Mouse (Mus musculus): ENCODE measurements around the gene Galntl6.
"Not testable (repeated sequence)": the region's sequence is repeated elsewhere in the genome, so short reads cannot be mapped to it uniquely, and the experiment has no call there.

Galntl6 gene

GRCm38 (mm10) chr8:58604751-58605150, 307.7 kb downstream of the Galntl6 start:
- DNase-seq (ENCODE audit: low read depth, low spot score), result no peak

DNA sequence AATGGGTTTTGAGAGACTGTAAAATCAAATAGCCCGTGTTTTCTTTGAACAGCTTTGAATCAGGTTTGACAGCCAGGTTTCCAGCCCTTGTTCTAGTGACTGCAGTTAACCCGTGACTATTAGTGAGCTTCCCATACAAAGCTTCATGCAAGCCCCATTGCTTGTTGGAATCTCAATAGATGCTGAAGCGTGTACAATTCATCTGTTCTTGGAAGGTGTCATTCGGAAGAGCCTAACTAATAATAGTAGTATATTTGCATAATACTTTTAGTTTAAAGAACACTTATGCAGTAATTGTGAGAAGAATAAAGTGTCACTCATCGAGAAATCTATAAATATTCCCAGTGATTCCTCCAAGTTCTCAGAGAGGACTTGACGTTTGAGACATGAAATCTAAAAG, 314.6 kb downstream of the Galntl6 start:
- DNase-seq (ENCODE audit: low read depth, low spot score), result no peak

DNA sequence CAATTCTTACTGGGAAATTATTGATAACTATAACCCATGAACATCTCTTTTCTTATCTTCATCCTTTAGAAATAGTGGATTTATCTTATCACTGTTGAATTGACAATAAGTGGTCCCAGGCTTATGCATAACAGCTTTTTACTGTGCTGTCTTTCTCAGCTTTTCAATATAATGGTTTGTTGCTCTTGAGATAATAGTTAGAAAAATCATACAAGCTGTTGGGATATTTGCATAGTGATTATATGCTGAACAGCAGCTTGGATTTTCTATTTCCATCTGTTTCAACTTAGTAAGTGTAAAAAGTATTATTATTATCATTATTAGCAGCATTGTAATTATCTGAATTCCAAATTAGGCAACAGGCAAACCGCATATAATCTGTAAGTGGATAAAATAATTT, 337.1 kb downstream of the Galntl6 start:
- no peak for DNase-seq (ENCODE audit: low read depth, low spot score)

- DNase-seq (ENCODE audit: low read depth, low spot score), result no peak
These were observed 344.4 kb downstream of the Galntl6 start for GRCm38 (mm10) chr8:58568086-58568485.

GRCm38 (mm10) chr8:58566115-58566514, 346.3 kb downstream of the Galntl6 start:
- peak; percentile 34 for DNase-seq (ENCODE audit: low read depth, low spot score)

DNA sequence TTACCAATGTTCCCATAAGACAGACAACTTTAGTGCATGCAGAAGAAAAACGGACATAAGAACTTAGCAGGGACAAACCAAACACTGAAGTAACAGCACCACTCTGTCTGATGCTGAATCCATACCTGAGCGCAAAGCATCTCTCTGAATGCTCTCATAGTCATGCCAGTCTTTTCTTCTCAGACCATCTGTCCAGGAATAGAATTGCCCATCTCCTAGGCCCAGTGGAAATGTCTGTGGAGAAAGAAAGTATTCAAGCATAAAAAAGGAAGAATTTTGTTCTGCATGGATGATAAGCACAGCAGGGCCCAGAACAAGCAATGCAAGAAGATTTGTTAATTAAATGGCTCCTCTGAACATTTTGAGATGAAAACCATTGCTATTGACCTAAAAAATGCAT, 376.7 kb downstream of the Galntl6 start:
- no peak for DNase-seq (ENCODE audit: low read depth, low spot score)

DNA sequence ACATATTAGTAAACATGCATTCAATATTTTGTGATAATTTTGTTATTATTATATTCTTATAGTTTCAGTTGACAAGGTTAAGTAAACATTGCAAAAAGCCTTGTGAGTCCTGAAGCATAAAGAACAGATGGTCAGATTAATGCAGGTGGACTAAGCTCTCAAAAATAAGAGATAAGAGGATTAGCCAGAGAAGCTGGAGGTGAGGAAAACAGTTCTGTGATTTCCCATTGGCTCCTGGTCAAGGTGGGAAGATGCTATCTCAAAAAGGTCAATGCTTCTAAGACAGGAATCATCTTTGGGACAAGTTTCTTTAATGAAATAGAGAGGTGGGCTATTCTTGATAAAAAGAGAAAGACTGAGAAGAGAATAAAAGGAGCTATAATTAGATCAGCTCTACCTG, 377.8 kb downstream of the Galntl6 start:
- no peak for DNase-seq (ENCODE audit: low read depth, low spot score)

GRCm38 (mm10) chr8:58523443-58523842, 389.0 kb downstream of the Galntl6 start:
- no peak for DNase-seq (ENCODE audit: low read depth, low spot score)

DNA sequence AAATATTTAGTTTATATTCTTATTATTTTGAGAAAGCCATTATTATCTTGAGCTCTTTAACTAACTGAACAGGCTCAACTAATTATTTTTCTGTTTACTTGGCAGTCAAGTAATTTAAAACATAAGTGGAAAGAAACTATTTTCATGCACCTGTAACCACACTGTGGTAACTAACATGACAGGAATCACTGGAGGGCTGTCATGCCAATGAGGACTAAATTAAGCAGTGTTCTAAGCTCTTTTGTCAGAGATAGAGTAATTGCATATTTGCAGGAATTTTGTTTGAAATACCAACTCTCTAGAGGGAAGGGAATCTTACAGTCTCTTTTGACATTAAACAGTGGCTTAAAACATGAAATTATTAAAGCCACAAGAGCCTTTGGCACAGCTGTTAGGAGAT, 390.5 kb downstream of the Galntl6 start:
- DNase-seq (ENCODE audit: low read depth, low spot score), result no peak

- DNase-seq (ENCODE audit: low read depth, low spot score), result peak; percentile 25
These were observed 401.9 kb downstream of the Galntl6 start for GRCm38 (mm10) chr8:58510516-58510915.

- DNase-seq (ENCODE audit: low read depth, low spot score), result peak; percentile 30
These were observed 403.4 kb downstream of the Galntl6 start for GRCm38 (mm10) chr8:58509051-58509450.

- no peak for DNase-seq (ENCODE audit: low read depth, low spot score)
These were observed 425.3 kb downstream of the Galntl6 start for GRCm38 (mm10) chr8:58487099-58487498.

- DNase-seq (ENCODE audit: low read depth, low spot score), result not testable (repeated sequence)
These were observed 449.1 kb downstream of the Galntl6 start for GRCm38 (mm10) chr8:58463342-58463741.

DNA sequence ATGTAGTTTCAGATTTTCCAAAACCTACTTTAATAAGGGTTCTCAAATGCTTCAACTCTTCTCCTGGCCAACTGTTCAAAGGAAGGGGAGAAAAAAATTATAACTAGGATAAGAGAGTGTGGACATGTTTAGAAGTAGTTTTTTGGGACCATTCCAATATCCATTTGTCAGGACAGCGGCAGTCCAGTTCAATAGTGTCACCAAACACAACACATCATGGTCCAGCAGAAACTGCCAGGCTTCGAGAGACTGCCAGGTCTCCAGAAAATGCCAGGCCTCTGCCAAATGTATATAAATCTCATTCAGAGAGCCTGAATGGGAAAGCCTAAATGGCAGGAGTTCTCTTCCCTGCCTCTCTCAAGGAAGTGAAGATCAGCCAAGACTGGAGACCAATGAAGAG, 469.7 kb downstream of the Galntl6 start:
- DNase-seq (ENCODE audit: low read depth, low spot score), result no peak

- no peak for DNase-seq (ENCODE audit: low read depth, low spot score)
These were observed 494.0 kb downstream of the Galntl6 start for GRCm38 (mm10) chr8:58418481-58418880.

GRCm38 (mm10) chr8:58417551-58417950, 494.9 kb downstream of the Galntl6 start:
- DNase-seq (ENCODE audit: low read depth, low spot score), result no peak

GRCm38 (mm10) chr8:58396500-58396899, 515.9 kb downstream of the Galntl6 start:
- no peak for DNase-seq (ENCODE audit: low read depth, low spot score)

DNA sequence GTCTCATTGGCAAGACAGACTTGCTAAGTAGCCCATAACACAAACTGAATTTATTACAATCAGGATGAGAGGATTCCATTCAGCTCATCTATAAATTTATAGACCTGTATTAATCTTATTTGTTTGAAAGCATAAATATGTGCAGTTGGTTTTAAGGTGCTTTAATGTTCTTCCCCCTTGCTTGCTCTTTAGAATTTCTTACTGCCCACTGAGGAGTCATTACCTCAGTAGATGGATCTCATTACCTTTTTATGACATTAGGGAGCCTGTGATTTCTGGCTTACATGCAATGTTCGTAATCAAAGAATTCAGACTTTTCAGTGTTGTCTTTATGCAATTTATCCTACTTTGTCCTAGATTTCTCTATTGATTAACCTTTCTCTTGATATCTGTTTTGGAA, 516.6 kb downstream of the Galntl6 start:
- no peak for DNase-seq (ENCODE audit: low read depth, low spot score)

GRCm38 (mm10) chr8:58372389-58372788, 540.1 kb downstream of the Galntl6 start:
- no peak for DNase-seq (ENCODE audit: low read depth, low spot score)

DNA sequence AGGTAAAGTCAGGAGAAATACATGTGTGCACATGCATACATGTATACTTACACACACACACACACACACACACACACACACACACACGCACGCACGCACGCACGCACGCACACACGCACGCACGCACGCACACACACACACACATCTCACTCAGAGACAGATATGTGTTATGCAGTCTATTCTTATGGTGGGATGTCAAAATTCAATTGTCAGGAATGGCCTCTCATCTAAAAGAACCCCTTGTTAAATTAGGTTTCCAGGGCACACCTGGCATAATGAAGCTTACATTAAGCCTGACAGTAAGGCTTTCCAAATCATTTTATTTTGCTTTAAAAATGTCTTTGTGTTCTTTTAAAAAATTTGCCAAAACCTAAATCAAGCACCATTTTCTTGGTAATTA, 540.5 kb downstream of the Galntl6 start:
- no peak for DNase-seq (ENCODE audit: low read depth, low spot score)

DNA sequence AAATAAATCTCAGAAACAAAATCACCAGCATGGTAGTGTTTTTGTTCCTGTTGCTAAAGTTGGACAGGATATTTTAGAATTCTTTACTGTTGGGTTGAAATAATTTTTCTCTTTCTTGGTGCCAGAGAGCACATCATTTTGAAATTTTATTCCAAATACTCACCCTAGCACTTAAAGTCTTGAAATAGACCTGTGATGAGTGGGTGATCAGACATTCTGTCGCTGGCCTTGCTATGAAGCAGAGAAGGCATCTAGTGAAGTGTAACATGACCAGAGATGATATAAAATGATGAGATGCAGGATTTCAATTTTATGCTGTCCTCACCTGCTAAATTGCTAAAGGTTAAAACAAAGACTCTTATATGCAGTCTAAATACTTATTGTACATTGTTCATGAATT, 581.3 kb downstream of the Galntl6 start:
- no peak for DNase-seq (ENCODE audit: low read depth, low spot score)

DNA sequence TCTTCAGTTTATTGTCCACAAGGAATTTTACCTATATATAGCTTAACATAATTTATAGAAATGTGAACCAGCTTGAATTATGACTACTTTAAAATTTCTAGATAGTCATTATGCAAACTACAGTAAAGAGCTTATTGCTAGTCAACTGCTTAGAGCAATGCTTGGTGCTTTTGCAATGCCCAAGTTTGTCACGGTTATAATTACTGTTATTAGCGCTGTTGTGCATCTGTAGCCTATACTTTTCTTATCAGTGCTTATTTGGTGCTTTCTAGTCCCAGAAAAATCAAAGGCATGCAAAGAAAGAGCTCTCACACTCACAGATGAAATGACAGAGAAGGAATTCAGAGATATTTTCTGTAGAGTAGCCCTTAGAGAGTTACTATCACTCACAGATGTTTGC, 599.0 kb downstream of the Galntl6 start:
- DNase-seq (ENCODE audit: low read depth, low spot score), result no peak

DNA sequence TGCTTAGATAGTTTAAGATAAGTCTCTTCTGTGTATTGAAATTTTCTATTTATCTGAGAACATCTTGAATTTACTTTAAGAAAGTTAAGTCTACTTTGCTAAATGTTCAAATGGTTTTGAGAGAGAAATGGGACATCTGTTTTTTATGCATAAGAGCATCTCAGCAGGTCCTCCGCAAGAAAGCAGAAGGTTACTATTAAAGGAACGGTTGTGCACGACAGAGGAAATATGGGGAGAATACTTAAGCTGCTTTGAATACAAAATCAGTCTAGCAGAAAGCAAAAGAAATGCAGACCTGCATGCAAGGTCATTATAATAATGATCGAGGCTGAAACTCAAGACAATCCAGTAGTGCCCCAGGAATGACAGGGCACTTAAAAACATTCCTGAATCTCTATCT, 621.0 kb downstream of the Galntl6 start:
- DNase-seq (ENCODE audit: low read depth, low spot score), result no peak

DNA sequence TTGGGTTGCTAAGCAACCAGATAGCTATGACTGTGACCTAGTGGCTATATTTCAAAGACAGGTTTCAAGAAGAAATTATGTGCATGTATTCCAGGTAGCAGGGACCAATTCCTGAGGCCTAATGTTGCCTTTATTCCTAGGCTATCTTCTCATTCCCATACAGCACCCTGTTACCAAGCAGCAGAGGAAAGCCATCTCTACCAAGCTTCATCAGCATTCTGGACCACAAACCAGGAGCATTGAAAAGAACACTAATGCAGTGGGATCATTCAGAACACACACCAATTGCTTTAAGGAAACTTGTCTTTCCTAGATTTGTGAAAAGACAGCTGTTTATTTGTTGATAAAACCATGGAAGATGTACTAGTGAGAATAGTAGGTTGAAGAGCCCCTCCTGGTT, 622.4 kb downstream of the Galntl6 start:
- DNase-seq (ENCODE audit: low read depth, low spot score), result no peak

DNA sequence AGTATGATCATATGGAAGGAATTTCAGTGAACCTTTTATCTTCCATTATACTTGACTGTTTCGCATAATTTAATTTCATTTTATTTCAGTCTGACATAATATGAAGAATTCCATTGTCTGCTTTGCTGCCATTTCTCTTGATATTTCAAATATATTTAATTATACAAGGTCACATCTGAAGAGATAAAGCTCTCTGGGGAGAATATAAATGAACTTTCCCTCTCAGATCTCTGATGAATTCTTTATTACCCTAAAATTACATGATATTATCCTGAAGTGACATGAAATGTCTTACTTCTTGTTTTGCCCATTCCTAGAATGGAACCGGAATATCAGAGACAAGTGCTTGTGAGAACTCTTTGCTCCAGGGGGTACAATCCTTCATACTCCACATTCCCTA, 647.0 kb downstream of the Galntl6 start:
- no peak for DNase-seq (ENCODE audit: low read depth, low spot score)
